Mouse (Mus musculus) heart, adult 11 months (tissue): ENCODE measurements at regions not wholly inside any gene's neighbourhood (a gene's known extent, or its start where the extent isn't known, plus 50 kb on each side); places are given as distances from the start of the nearest gene placed in this dataset.

ENCODE experiments used
- DNase-seq: peaks from one replicate; pipeline ENCODE4 v3.0.0; 2022

DNA sequence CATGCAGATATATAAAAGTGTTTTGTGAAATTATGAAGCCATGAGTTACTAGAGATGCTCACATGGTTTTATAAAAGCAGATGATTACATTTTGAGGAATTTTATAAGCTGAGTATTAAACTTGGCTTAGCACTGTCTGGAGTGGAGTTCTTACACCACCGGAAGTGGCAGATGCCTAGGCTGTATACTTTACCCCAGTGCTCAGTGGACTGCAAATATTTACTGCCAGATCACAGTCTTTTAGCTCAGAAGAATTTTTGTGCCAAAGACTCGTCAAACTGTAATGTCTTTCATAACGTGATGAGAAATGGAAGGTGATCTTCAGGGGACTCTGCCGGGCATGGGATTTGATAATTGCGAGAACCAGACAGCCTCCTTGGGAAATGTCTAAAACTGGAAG lies 136.1 kb upstream of the 9330182O14Rik start:
- DNase-seq, result no peak

GRCm38 (mm10) chr15:40000022-40000421 lies 134.1 kb upstream of the 9330182O14Rik start:
- no peak for DNase-seq

- DNase-seq, result no peak
Observed at GRCm38 (mm10) chr15:40005096-40005495, 129.1 kb upstream of the 9330182O14Rik start.

- no peak for DNase-seq
Observed at GRCm38 (mm10) chr15:40007844-40008243, 126.3 kb upstream of the 9330182O14Rik start.

- DNase-seq, result peak; percentile 64
Observed at GRCm38 (mm10) chr15:40013833-40014232, 120.3 kb upstream of the 9330182O14Rik start.

- no peak for DNase-seq
Observed at GRCm38 (mm10) chr15:40017019-40017418, 117.1 kb upstream of the 9330182O14Rik start.

DNA sequence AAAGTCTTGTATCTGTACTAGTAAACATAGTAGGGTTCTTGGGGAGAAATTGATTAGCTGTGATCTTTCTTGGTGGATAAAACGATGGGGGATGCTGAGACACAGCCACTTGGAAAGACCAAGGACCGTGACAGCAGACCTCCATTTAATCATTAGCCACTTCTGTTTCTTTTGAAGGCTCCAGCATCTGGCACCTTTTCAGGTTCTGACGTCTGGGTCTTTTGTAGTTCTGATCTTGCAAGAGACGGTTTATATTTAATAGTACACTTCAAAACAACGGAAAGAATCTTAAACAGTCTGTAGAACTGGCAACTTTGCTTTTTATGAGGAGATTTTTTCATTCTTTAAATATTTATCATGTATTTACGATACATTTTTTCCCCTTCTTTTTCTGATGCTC lies 116.6 kb upstream of the 9330182O14Rik start:
- no peak for DNase-seq

DNA sequence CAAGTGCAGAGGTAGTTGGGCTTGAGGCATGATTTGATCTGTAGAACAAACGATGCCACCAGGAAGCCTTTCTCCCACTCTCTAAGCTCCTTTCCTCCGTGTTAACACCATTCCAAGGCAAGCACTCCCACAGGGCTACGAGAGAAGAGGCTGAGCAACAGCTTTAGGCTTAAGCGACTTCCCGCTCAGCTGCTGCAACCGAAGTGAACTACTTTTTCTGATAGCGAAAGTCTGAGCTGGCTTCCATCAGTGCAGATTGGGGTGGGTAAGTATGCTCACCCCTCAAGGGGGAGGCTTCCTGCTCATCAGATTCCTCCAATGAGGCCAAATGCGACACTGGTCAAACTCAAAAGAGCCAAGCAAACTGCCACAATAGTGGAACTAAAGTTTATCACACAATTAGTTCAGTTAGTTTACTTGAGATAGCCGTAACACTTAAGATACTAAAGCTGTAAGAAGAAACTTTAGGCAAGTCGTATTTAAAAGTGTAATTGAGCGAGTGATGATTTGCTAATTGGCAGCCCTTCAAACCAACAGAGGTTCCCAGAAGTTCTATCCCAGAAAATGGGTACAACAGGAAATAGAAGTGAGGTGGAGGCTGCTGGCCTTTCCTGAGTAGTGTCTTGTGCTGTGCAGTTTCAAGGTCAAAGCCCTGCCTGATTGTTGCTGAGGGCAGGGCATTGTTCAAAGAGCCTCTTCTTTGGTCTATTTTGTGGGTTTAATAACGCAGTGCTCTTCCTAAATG lies 115.9 kb upstream of the 9330182O14Rik start:
- peak; percentile 83 for DNase-seq

GRCm38 (mm10) chr15:40018792-40019151 lies 115.4 kb upstream of the 9330182O14Rik start:
- peak; percentile 75 for DNase-seq

DNA sequence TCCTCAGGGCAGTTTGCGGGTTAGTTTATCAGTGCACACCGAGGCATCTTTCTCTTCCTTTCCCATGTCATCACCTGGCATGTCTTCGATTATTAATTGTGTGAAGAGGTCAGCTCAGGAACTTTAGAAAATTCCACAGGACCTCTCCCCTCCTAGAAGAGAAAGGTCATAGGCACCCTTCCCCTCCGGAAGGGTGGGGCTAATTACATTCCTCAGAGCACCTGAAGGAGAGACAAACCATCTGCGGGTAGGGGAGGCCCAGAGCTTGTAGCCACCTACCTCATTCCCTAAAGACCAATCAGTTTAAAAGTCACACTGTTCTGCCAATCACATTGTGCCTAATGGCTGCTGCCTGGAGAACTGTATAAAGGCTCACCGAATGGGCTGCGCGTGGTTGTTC lies 114.9 kb upstream of the 9330182O14Rik start:
- DNase-seq, result peak; percentile 83

GRCm38 (mm10) chr15:40020097-40020496 lies 114.1 kb upstream of the 9330182O14Rik start:
- DNase-seq, result no peak

DNA sequence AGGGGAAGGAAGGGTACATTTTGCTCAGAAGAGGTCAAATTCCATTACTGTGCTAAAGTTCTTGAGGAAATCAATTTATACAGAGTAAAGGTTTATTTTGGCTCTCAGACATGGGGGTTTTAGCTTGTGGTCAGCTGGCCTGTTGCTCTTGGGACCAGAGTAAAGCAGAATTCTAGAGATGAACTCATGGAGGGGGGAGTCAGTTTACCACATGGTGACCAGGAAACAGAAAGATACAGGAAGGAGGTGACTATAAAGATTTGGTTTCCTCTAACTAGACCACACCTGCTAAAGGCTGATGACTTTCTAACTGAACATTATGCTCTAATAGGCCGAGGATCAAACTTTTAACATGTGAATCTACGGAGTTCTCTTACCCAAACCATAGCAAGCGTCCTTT lies 113.5 kb upstream of the 9330182O14Rik start:
- DNase-seq, result no peak

GRCm38 (mm10) chr15:40023195-40023594 lies 111.0 kb upstream of the 9330182O14Rik start:
- DNase-seq, result no peak

- peak; percentile 91 for DNase-seq
Observed at GRCm38 (mm10) chr15:40032088-40032487, 102.1 kb upstream of the 9330182O14Rik start.

GRCm38 (mm10) chr15:40036181-40036580 lies 98.0 kb upstream of the 9330182O14Rik start:
- DNase-seq, result peak; percentile 79

- DNase-seq, result peak; percentile 61
Observed at GRCm38 (mm10) chr15:40037266-40037665, 96.9 kb upstream of the 9330182O14Rik start.

- peak; percentile 72 for DNase-seq
Observed at GRCm38 (mm10) chr15:40046219-40046618, 87.9 kb upstream of the 9330182O14Rik start.

GRCm38 (mm10) chr15:40047100-40047499 lies 87.1 kb upstream of the 9330182O14Rik start:
- peak; percentile 29 for DNase-seq

- no peak for DNase-seq
Observed at GRCm38 (mm10) chr15:40068051-40068450, 66.1 kb upstream of the 9330182O14Rik start.

DNA sequence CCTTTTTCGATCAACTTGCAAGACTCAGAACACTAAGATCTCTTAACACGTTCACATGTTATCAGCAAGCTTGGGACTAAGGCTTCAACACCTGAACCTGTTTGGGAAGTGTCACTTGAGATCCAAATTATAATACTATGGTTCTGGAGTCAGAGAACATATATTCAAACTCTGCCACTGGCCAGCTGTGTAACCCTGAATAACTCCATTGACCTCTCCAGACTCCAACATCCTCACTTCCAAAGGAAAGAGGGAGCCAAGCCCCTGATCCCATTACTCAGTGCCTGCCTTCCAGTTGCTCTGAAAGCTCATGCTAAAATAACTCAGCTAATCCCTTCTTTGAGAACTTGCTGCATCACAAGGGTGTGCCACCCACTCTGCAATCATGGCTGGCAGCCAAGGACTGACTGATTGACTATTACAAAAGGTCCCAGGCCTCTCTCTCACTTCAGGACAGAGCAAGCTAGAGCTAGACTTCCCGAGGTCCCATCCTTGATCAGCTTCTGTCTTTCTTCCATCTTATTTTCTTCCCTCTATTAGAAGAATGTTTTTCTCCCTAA lies 58.8 kb upstream of the 9330182O14Rik start:
- peak; percentile 88 for DNase-seq

DNA sequence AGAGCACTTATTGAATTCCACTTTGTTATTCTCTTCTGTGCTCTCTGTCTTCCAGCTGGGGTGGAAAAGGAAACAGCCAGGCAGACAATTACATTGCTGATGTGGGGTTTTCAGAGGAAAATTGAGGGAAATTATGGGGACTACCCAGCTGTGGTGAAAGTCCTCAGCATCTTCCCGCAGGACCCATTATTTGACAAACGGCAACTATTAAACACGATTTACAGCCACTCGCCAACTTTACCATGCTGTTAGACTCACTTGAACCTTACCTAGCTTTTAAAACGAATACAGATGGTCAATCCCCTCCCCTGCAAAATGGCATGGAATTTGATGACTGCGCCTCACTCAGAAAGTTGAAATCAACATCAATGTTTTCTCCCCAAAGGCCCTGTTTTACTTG lies 54.3 kb upstream of the 9330182O14Rik start:
- no peak for DNase-seq
